Mouse (Mus musculus): ENCODE measurements around the gene Tbc1d2. TPM values are rescaled to one million over a fixed set of nuclear protein-coding genes. Genes with fewer than 3 reads are reported as not detected.

The Tbc1d2 gene
- polyA plus RNA-seq, 1 experiment from 2014 or later: 1.3 TPM

GRCm38 (mm10) chr4:46560069-46560705 lies 89.8 kb downstream of the Tbc1d2 start:
- WGBS: 80% methylated on average over 14 of the region's 14 CpGs
- H3K4me3 ChIP-seq (ENCODE audit: low read length): no peak overlapping the region
- no peaks in the 10 kb centered on the region for H3K9me3 ChIP-seq (ENCODE audit: control insufficient read depth, low read length)
- no peak for ATAC-seq
- H3K4me2 ChIP-seq (ENCODE audit: low read length): no peak overlapping the region
- H3K27ac ChIP-seq (ENCODE audit: low read depth, low read length): no peak overlapping the region
- no peaks in the 10 kb centered on the region for H3K27me3 ChIP-seq (replicated peaks; ENCODE audit: control insufficient read depth, insufficient read depth, low read length)
- no peak overlapping the region for H3K9ac ChIP-seq (ENCODE audit: low read depth, low read length)
- no peaks in the 10 kb centered on the region for H3K4me1 ChIP-seq (ENCODE audit: control insufficient read depth, insufficient read depth, low read depth, low read length)
- H3K36me3 ChIP-seq (ENCODE audit: control insufficient read depth, insufficient read depth, low read length): no peaks in the 10 kb centered on the region

GRCm38 (mm10) chr4:46558672-46559667 lies 91.0 kb downstream of the Tbc1d2 start:
- no peak for ATAC-seq
- Histone ChIP-seq H3K27ac (ENCODE audit: low read depth, low read length) (no peak overlapping the region), H3K27me3 (replicated peaks; ENCODE audit: control insufficient read depth, insufficient read depth, low read length) (no peaks in the 10 kb centered on the region), H3K9me3 (ENCODE audit: control insufficient read depth, low read length) (no peaks in the 10 kb centered on the region), H3K4me3 (ENCODE audit: low read length) (no peak overlapping the region), H3K4me1 (ENCODE audit: control insufficient read depth, insufficient read depth, low read depth, low read length) (no peaks in the 10 kb centered on the region), H3K9ac (ENCODE audit: low read depth, low read length) (no peak overlapping the region), H3K36me3 (ENCODE audit: control insufficient read depth, insufficient read depth, low read length) (no peaks in the 10 kb centered on the region), H3K4me2 (ENCODE audit: low read length) (no peak overlapping the region)
- 74% methylated on average over 22 of the region's 22 CpGs for WGBS

GRCm38 (mm10) chr4:46556933-46557332 lies 93.1 kb downstream of the Tbc1d2 start:
- no peak overlapping the region for H3K9ac ChIP-seq (ENCODE audit: low read depth, low read length)
- no peak overlapping the region for H3K4me2 ChIP-seq (ENCODE audit: low read length)
- no peak overlapping the region for H3K4me3 ChIP-seq (ENCODE audit: low read length)
- H3K4me1 ChIP-seq (ENCODE audit: control insufficient read depth, insufficient read depth, low read depth, low read length): no peaks in the 10 kb centered on the region
- WGBS: 88% methylated on average over 3 of the region's 3 CpGs
- H3K9me3 ChIP-seq (ENCODE audit: control insufficient read depth, low read length): no peaks in the 10 kb centered on the region
- H3K27me3 ChIP-seq (replicated peaks; ENCODE audit: control insufficient read depth, insufficient read depth, low read length): no peaks in the 10 kb centered on the region
- H3K27ac ChIP-seq (ENCODE audit: low read depth, low read length): no peak overlapping the region
- no peaks in the 10 kb centered on the region for H3K36me3 ChIP-seq (ENCODE audit: control insufficient read depth, insufficient read depth, low read length)
- no peak for ATAC-seq

GRCm38 (mm10) chr4:46555762-46556161 lies 94.2 kb downstream of the Tbc1d2 start:
- Histone ChIP-seq H3K36me3 (ENCODE audit: control insufficient read depth, insufficient read depth, low read length) (no peaks in the 10 kb centered on the region), H3K9me3 (ENCODE audit: control insufficient read depth, low read length) (no peaks in the 10 kb centered on the region), H3K9ac (ENCODE audit: low read depth, low read length) (no peak overlapping the region; the same call in 1 of the 2 replicates), H3K27ac (ENCODE audit: low read depth, low read length) (no peak overlapping the region), H3K4me3 (ENCODE audit: low read length) (no peak overlapping the region), H3K4me2 (ENCODE audit: low read length) (no peak overlapping the region), H3K4me1 (ENCODE audit: control insufficient read depth, insufficient read depth, low read depth, low read length) (no peaks in the 10 kb centered on the region), H3K27me3 (replicated peaks; ENCODE audit: control insufficient read depth, insufficient read depth, low read length) (no peaks in the 10 kb centered on the region)
- WGBS: 78% methylated on average over 9 of the region's 9 CpGs
- no peak for ATAC-seq

Other genes starting within 250 kb of the Tbc1d2 start
- gene Hemgn, start 236.7 kb downstream of the Tbc1d2 start, polyA plus RNA-seq (2015; fragmentation: Nextera tagmentation; extraction: Ambion mirVana): 0.13 and 0.26 TPM in 2 replicates
- gene Anp32b, start 199.3 kb downstream of the Tbc1d2 start, polyA plus RNA-seq (2015; fragmentation: Nextera tagmentation; extraction: Ambion mirVana): 72.5 and 82.4 TPM in 2 replicates
- gene Nans, start 161.0 kb downstream of the Tbc1d2 start, polyA plus RNA-seq (2015; fragmentation: Nextera tagmentation; extraction: Ambion mirVana): 73.7 and 77.1 TPM in 2 replicates
- gene Trim14, start 114.1 kb downstream of the Tbc1d2 start, polyA plus RNA-seq (2015; fragmentation: Nextera tagmentation; extraction: Ambion mirVana): 0.85 and 1.2 TPM in 2 replicates
- 7.9 and 10.2 TPM in 2 replicates for gene Coro2a, start 48.0 kb downstream of the Tbc1d2 start, polyA plus RNA-seq (2015; fragmentation: Nextera tagmentation; extraction: Ambion mirVana)